Mouse (Mus musculus): ENCODE measurements around the gene Hist1h2bm. TPM values are rescaled to one million over a fixed set of nuclear protein-coding genes. Genes with fewer than 3 reads are reported as not detected.
A peak's percentile ranks its signal among the peaks of the same experiment; 100 is the strongest.
"Not testable (repeated sequence)": the region's sequence is repeated elsewhere in the genome, so short reads cannot be mapped to it uniquely, and the experiment has no call there.

Hist1h2bm gene
- 4.5 and 5.5 TPM in 2 replicates for polyA plus RNA-seq (2012; rRNA removed)

DNA sequence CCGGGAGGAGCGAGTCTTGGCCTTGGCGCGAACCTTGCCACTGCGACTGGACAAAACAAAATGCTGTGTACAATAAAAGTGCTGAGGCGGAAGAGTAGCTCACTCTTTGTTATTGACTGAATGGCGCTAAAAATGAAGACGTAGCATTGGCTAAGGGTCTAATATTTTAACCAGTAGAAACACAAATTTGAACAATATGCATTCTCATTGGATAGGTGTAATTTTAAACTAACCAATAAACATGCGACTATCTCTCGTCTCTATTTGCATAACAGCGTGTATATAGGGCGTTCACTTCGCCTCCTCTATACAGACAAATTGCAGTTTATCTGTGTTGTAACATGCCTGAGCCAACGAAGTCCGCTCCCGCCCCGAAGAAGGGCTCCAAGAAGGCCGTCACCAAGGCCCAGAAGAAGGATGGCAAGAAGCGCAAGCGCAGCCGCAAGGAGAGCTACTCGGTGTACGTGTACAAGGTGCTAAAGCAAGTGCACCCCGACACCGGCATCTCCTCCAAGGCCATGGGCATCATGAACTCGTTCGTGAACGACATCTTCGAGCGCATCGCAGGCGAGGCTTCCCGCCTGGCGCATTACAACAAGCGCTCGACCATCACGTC lies at the start of gene Hist1h2bm:
Hist1h2bm (plus strand) TSS at position 288 of the 616 bp plus-strand sequence.
- WGBS: under 1% methylated on average over 37 of the region's 37 CpGs
- peak; percentile 84 for DNase-seq (ENCODE audit: low read depth, low spot score)

DNA sequence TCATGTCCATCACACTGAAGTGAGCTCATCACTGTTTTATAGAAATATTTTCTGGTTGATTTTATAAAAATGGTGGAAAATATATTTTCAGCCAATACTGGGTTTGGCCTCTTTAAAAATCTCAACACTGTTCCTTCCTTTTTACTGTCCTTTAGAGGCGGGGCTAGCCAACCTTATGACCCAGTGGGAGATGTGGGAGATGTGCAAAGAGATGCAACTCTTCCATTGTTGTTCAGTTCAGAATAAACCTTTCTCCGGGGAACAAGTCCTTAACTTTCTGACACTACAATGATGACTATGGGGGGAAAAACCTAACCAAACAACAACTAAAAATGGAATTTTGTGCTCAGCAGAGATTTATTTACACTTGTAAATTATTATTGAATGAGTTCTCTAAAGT lies 44.5 kb upstream of the Hist1h2bm start, which contains the start of gene Olfr1360:
Olfr1360 (minus strand) TSS at position 101 of the 400 bp plus-strand sequence.
- no peak for DNase-seq (ENCODE audit: low read depth, low spot score)
- 80% methylated on average over 2 of the region's 2 CpGs for WGBS

DNA sequence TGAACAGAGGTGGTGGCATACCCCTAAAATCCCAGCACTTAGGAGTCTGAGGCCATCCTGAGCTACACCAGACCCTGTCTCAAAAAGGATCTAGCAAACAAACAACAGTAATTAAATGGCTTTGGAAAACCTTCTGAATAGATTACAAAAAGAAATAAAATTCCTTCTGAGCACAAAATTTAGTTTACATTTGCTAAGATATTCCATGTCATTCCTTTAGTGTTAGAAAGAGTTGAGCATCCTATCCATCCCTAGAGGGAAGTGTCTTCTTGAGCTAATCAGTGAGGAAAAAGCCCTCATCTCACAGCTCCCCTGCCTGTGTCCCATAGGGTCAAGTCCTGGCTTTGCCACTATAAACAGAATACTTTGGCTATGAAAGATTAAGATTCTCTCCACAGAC lies 24.0 kb upstream of the Hist1h2bm start, which contains the start of gene Olfr1359:
Olfr1359 (plus strand) TSS at position 301 of the 400 bp plus-strand sequence.
- DNase-seq (ENCODE audit: low read depth, low spot score): no peak

DNA sequence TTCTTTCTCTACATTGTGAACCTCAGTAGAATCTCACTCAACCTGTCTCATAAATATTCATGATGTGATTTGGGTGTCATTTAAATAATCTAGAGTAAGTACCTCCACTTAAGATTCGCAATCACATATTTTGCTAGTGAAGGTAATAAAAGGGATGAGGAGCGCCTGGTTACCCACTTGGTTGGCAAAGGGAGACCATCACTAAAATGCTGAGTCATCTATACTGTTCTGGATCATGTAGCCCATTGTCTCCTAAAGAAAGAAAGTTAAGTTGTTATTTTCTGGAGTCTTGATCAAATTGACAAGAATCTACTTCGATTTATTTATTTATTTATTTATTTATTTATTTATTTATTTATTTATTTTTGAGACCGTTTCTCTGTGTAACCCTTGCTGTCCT lies 15.2 kb upstream of the Hist1h2bm start:
- WGBS: 48% methylated on average over 4 of the region's 4 CpGs
- no peak for DNase-seq (ENCODE audit: low read depth, low spot score)

DNA sequence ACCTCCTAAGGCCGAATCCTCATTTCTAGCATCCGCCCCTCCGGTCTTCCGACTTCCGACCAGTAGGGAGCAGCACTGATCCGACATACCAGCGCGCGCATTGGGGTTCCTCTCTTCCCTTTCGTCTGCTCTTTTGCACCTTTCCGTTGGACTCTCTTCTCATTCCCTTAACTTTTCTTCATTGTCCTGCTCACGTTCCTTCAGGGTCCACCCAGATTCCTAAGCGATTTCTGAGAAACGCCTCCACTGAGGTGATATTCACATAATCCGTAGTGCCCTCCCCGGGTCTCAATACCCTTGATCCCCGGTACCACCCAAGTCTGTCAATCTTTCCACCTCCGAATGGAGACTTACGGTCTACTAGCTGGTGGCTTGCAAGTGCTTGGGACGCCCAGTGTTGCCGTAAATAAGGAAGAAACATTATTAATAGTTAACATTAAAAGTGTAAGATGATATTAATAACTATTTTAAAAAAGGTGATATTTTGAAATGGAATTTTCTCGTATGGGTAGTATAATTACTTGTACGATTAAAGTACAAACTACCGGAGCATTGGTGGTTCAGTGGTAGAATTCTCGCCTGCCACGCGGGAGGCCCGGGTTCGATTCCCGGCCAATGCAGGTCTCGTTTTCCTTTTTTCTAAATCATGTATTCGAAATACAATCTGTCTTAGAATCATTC lies 11.7 kb upstream of the Hist1h2bm start:
- WGBS: 1% methylated on average over 32 of the region's 32 CpGs
- peak; percentile 66 for DNase-seq (ENCODE audit: low read depth, low spot score)

DNA sequence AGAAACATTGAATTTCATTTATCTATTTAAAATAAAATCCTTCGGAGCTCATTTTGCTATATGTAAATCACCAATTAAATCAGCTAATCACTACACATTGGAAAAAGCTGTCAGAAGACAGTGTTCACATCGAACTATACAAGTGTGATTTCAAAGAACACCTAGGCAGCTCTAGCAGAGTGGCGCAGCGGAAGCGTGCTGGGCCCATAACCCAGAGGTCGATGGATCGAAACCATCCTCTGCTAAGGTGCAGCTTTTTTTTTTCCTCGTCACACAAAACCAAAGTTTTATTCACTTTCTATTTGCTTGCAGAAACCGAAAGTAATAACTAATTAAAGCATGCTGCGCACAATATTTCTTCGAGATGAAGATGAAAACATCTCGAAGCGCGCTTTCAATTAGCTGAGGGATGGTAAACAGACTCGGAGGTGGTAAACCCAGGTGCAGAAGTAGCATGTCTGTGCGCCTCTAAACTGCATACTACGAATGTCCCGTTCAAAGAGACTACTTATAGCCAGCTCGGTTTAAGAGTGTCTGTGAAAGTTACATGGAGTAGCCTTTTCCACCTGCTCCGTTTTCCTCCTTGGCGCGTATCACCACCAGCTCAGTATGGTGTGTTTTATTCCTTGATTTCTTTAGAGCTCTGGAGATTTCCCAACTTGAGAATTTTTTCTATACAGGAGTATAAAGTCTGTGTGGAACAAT lies 10.9 kb upstream of the Hist1h2bm start:
- 4% methylated on average over 22 of the region's 22 CpGs for WGBS
- no peak for DNase-seq (ENCODE audit: low read depth, low spot score)

DNA sequence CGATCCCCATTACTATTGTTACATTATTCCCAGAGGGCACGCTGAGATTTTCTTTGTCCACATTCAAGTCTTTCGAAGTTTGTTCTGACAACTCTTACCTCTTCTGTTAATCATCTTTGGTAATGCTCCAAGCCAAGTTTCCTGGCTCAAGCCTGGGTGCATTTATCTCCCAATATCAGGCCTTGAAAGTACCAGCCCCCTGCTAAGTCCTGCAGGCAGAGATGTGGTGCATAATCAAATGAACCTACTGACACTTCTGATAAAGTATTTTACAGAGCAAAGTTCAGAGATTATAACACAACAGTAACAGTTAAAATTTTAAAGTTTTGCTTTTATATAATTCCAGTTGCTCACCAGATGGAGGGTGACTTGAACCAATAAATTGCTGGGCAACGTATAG lies 10.1 kb upstream of the Hist1h2bm start:
- DNase-seq (ENCODE audit: low read depth, low spot score): no peak
- WGBS: 16% methylated on average over 4 of the region's 4 CpGs

DNA sequence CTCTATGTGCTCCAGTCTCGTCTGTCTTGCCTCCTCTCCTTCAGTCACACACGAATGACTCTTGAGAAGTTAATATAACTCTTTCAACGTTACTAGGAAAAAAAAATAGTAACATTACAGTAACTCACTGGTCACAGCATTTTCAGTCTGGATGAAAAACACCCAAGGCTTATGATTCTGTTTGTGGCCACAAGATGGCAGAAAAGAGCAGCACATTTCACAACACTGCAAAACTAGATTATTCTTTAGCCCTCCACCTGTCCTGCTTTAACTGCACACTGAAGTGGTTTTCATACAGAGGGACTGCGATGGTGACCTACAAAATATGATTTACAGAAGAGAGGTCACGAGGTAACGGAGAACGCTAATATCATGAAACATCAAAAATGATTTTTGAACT lies 7.1 kb upstream of the Hist1h2bm start:
- peak; percentile 45 for DNase-seq (ENCODE audit: low read depth, low spot score)
- under 1% methylated on average over 7 of the region's 7 CpGs for WGBS

DNA sequence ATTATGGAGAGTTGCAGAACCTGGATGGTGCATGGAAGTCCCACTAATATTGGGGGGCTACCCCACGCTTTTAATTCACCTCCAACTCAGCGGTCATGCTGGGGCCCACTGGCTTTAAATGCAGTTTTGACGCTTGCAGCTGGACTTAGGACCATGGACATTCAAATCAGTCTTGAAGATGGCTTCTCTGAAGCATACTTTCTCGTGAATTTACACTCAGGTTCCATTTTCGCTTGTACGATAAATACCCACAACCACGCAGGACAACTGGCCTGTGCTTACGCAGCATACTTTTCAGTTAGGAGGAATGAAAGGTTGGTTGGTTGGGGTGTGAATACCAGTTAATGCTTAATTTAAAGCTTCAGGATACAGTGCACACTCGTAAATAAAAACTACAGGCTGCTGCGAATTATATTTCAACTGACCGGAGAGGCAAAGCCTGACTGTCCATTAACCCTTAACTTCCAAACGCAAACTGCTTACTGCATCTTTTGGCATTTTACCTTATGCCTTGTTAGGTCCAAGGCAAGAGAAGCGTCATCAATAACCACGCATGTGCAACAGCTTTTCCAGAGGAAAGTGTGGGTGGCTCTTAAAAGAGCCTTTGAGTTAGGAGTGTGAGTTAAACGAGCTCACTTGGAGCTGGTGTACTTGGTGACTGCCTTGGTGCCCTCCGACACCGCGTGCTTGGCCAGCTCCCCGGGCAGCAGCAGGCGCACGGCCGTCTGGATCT lies 6.5 kb upstream of the Hist1h2bm start:
- under 1% methylated on average over 22 of the region's 22 CpGs for WGBS
- no peak for DNase-seq (ENCODE audit: low read depth, low spot score)

DNA sequence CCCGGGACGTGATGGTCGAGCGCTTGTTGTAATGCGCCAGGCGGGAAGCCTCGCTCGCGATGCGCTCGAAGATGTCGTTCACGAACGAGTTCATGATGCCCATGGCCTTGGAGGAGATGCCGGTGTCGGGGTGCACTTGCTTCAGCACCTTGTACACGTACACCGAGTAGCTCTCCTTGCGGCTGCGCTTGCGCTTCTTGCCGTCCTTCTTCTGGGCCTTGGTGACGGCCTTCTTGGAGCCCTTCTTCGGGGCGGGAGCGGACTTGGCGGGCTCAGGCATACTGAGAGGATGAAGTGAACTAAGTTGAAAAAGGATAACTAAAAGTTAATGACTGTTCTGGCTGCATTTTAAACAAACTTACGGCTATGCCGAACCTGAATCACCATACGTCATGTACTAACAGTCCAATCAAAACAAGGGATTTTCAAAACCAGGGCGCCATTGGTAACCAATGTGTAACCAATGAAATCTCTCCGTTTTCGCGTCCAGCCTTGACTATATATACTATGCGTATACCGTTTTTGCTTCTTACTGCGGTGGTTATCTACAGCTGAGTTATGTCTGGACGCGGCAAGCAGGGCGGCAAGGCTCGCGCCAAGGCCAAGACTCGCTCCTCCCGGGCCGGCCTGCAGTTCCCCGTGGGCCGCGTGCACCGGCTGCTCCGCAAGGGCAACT lies 5.8 kb upstream of the Hist1h2bm start, which contains the start of the genes Hist1h2bl and Hist1h2ai:
Hist1h2bl (minus strand) TSS at position 280 of the 676 bp plus-strand sequence.
Hist1h2ai (plus strand) TSS at position 559 of the 676 bp plus-strand sequence.
- peak; percentile 87 for DNase-seq (ENCODE audit: low read depth, low spot score)
- under 1% methylated on average over 40 of the region's 50 CpGs for WGBS

DNA sequence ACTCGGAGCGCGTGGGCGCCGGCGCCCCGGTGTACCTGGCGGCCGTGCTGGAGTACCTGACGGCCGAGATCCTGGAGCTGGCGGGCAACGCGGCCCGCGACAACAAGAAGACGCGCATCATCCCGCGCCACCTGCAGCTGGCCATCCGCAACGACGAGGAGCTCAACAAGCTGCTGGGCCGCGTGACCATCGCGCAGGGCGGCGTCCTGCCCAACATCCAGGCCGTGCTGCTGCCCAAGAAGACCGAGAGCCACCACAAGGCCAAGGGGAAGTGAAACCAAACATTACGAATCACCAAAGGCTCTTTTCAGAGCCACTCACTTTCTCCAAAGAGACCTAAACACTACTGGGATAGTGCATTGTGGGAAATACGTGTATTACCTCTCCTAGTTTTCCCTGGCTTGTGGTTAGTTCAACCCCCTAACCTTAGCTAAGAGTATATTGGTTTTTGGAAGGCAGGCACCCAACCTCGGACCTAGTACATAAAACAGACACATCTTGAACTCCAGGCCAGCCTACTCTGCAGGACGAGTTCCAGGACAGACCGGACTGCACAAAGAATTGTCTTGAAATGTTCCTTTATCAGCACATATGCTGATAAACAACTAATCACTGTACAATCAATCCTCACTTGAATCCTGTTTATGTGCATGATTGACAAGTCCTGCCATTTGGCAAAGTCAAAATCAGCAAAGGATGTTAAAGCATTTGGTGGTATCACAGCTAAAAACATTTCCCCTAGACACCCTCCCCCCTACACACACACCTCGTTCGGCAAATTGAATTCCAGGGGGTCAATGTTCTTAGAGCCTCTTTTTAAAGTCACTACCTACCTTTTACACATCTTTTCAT lies 5.1 kb upstream of the Hist1h2bm start:
- DNase-seq (ENCODE audit: low read depth, low spot score): not testable (repeated sequence)
- under 1% methylated on average over 20 of the region's 38 CpGs for WGBS

DNA sequence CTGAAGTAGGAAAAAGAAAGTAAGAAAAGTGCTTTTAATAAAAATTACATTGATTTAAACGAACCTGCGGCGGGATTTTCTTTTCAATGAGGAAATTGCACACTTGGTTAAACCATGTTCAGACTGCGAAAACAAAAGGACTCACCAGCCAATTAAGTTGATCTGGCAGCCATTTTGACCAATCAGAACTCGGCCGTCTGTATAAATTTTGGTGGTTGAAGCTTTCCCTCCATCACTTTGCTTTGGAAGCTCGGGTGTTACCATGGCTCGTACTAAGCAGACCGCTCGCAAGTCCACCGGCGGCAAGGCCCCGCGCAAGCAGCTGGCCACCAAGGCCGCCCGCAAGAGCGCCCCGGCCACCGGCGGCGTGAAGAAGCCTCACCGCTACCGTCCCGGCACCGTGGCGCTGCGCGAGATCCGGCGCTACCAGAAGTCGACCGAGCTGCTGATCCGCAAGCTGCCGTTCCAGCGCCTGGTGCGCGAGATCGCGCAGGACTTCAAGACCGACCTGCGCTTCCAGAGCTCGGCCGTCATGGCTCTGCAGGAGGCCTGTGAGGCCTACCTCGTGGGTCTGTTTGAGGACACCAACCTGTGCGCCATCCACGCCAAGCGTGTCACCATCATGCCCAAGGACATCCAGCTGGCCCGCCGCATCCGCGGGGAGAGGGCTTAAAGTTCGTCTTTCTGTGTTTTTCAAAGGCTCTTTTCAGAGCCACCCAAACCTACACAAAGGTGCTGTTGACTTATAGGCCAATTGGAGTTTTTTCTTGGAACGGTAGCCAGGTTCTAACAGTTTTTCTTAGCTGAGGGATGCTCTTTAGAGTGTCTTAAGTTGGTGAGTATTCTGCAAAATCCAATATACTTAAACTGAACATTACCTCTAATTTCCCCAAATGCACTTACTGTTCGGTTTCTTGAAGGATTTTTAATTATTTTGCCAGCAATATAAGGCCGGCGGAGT lies 4.2 kb upstream of the Hist1h2bm start, which contains the start of gene Hist1h3h:
Hist1h3h (plus strand) TSS at position 263 of the 961 bp plus-strand sequence.
- WGBS: 4% methylated on average over 31 of the region's 56 CpGs
- peak; percentile 75 for DNase-seq (ENCODE audit: low read depth, low spot score)

DNA sequence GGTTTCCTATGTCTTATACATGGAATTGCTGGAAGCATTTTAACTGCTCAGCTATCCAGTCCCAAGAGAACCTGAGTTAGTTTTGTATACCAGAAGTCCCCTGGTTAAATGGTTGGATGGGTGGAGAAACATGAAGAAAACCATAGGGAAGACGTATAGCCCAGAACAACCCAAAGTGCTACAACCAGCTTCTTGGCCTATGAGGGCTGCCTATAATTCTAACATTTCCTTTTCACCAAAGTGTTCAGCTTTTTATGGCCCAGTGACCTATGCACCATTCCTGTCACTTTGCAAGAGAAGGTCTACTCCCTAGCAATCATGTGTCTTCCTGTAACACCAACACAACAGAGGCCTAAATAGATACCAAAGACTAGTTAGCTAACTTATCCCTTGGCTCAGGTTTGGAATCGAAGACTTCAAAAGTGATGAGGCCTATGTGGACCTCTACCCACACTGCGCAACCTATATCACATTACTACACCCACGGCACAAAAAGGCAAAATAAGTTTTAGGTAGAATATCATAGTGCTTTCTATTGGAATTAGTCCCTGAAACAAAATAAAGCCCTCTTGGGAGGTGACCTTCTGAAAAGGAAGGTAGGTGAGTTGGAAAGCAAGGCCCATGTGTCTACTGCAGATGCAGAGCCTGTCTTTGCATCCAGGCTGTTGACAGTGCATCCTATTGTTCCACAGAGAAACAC lies 3.3 kb upstream of the Hist1h2bm start:
- DNase-seq (ENCODE audit: low read depth, low spot score): no peak
- WGBS: 72% methylated on average over 4 of the region's 4 CpGs

DNA sequence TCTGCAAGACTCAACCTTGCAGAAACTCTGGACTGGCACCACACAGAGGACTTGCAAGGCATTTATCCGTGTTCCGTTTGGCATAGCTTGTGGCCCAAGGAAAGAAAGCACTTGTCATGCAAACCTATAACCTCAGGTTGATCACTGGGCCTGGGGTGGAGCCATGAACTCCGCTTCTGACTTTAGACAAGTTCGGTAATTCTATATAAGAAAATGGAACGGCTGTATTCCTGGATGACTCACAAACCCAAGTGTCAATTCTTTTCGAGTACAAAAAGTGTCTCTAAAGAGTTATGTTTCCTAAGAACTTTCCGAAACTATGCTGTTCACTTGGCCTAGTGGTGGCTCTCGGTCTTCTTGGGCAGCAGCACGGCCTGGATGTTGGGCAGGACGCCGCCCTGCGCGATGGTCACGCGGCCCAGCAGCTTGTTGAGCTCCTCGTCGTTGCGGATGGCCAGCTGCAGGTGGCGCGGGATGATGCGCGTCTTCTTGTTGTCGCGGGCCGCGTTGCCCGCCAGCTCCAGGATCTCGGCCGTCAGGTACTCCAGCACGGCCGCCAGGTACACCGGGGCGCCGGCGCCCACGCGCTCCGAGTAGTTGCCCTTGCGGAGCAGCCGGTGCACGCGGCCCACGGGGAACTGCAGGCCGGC lies 612 bp upstream of the Hist1h2bm start:
- 3% methylated on average over 21 of the region's 44 CpGs for WGBS
- not testable (repeated sequence) for DNase-seq (ENCODE audit: low read depth, low spot score)

DNA sequence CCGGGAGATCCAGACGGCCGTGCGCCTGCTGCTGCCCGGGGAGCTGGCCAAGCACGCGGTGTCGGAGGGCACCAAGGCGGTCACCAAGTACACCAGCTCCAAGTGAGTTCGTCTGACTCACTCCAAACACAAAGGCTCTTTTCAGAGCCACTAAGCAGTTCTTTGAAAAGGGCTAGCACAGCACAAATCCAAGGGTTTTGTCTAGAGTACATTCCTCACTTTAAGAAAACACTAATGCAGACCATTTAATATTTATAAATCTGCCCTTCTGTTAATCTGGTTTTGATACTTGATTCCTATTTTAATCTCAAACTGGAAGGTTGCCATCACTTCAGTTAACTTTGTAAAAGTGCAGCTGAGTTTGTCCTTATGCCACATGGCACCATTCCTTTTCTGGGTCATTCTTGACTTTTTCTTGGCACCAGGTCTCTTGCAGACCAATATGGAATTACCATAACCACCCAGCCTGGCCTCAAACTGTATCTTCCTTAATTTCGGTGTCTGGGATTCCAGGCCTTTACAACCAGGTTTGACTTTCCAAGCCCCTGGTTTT lies 605 bp downstream of the Hist1h2bm start:
- WGBS: 5% methylated on average over 11 of the region's 11 CpGs
- no peak for DNase-seq (ENCODE audit: low read depth, low spot score)
